Mouse (Mus musculus) midbrain, embryonic 13.5 days (tissue): ENCODE results near the gene Ptpn9. TPM values are rescaled to one million over a fixed set of nuclear protein-coding genes. Genes with fewer than 3 reads are reported as not detected.

Source experiments
- ATAC-seq: fragments of 200-750 bp; cut with Nextera tagmentation; 2 replicates; pipeline ENCODE4 v1.8.0; 2017; ENCODE audit warnings: mild to moderate bottlenecking, moderate TSS enrichment, moderate library complexity
- H3K27ac ChIP-seq: fragments of 300-500 bp; sonication (generic); 2 replicates; pipeline ENCODE4 v1.5.1; 2015; ENCODE audit warnings: inconsistent platforms, mild to moderate bottlenecking, moderate library complexity
- H3K27me3 ChIP-seq: fragments of 300-500 bp; sonication (generic); 2 replicates; pipeline ENCODE4 v1.6.1; 2015; ENCODE audit warnings: mild to moderate bottlenecking, inconsistent platforms
- H3K36me3 ChIP-seq: fragments of 300-500 bp; sonication (generic); 2 replicates; pipeline ENCODE4 v1.6.1; 2015; ENCODE audit warnings: mild to moderate bottlenecking, inconsistent platforms
- H3K4me1 ChIP-seq: fragments of 300-500 bp; sonication (generic); replicated peaks from 2 replicates; pipeline ENCODE4 v1.6.1; 2015; ENCODE audit warnings: inconsistent platforms
- H3K4me2 ChIP-seq: fragments of 300-500 bp; sonication (generic); replicated peaks from 2 replicates; pipeline ENCODE4 v1.6.1; 2015; ENCODE audit warnings: moderate library complexity, mild to moderate bottlenecking, inconsistent platforms
- H3K4me3 ChIP-seq: fragments of 300-500 bp; sonication (generic); replicated peaks from 2 replicates; pipeline ENCODE4 v1.5.1; 2015; ENCODE audit warnings: mild to moderate bottlenecking, inconsistent platforms
- H3K9ac ChIP-seq: fragments of 300-500 bp; sonication (generic); replicated peaks from 2 replicates; pipeline ENCODE4 v1.6.1; 2015; ENCODE audit warnings: mild to moderate bottlenecking, inconsistent platforms
- H3K9me3 ChIP-seq: fragments of 300-500 bp; sonication (generic); 2 replicates; pipeline ENCODE4 v1.6.1; 2016; ENCODE audit warnings: mild to moderate bottlenecking, inconsistent platforms
- WGBS: fragments of 180-500 bp; shearing (Covaris S2); methylation state at CpG from one replicate; pipeline ENCODE4 v1.1.7; 2015; 5-methylcytosine and 5-hydroxymethylcytosine counted together
- polyA plus RNA-seq: library from polyadenylated mRNA; unstranded; fragments of >200 nt; fragmentation: Nextera tagmentation; extraction: Ambion mirVana; gene quantifications from 2 replicates; pipeline ENCODE4 v1.2.1, GENCODE M21; 2015

The Ptpn9 gene
- polyA plus RNA-seq, 1 experiment from 2014 or later, result 23.4 TPM

GRCm38 (mm10) chr9:57056237-57056636 lies 61.5 kb downstream of the Ptpn9 start:
- no peak overlapping the region for H3K4me2 ChIP-seq
- ATAC-seq, result no peak
- H3K36me3 ChIP-seq, result peaks cover 58% of the 10 kb centered on the region

GRCm38 (mm10) chr9:57064164-57064563 lies 69.4 kb downstream of the Ptpn9 start:
- ATAC-seq, result no peak
- Histone ChIP-seq H3K4me1 (no peaks in the 10 kb centered on the region), H3K36me3 (peaks cover 25% of the 10 kb centered on the region), H3K4me3 (no peak overlapping the region), H3K27me3 (no peaks in the 10 kb centered on the region), H3K9me3 (no peaks in the 10 kb centered on the region), H3K4me2 (no peak overlapping the region), H3K9ac (no peak overlapping the region), H3K27ac (no peak overlapping the region)
- WGBS, result 94% methylated on average over 2 of the region's 2 CpGs

More at GRCm38 (mm10) chr9:57056237-57056636, 61.5 kb downstream of the Ptpn9 start:
- H3K4me3 ChIP-seq, result no peak overlapping the region
- 92% methylated on average over 1 of the region's 1 CpGs for WGBS
- no peaks in the 10 kb centered on the region for H3K27me3 ChIP-seq
- no peaks in the 10 kb centered on the region for H3K4me1 ChIP-seq
- H3K9ac ChIP-seq, result no peak overlapping the region
- no peaks in the 10 kb centered on the region for H3K9me3 ChIP-seq
- H3K27ac ChIP-seq, result no peak overlapping the region

GRCm38 (mm10) chr9:57068266-57068665 lies 73.5 kb downstream of the Ptpn9 start:
- H3K27me3 ChIP-seq, result no peaks in the 10 kb centered on the region
- H3K4me3 ChIP-seq, result no peak overlapping the region
- H3K9me3 ChIP-seq, result no peaks in the 10 kb centered on the region
- peaks cover 11% of the 10 kb centered on the region for H3K4me1 ChIP-seq
- ATAC-seq, result no peak
- no peak overlapping the region for H3K9ac ChIP-seq
- H3K27ac ChIP-seq, result no peak overlapping the region
- peaks cover 2% of the 10 kb centered on the region; the same call in 1 of the 2 replicates for H3K36me3 ChIP-seq
- H3K4me2 ChIP-seq, result no peak overlapping the region
- WGBS, result 68% methylated on average over 3 of the region's 3 CpGs

- H3K36me3 ChIP-seq, result no peaks in the 10 kb centered on the region
- no peak for ATAC-seq
- H3K9ac ChIP-seq, result no peak overlapping the region; the same call in 1 of the 2 replicates
- WGBS, result 65% methylated on average over 1 of the region's 1 CpGs
- H3K9me3 ChIP-seq, result no peaks in the 10 kb centered on the region
- no peak overlapping the region for H3K27ac ChIP-seq
- no peak overlapping the region for H3K4me2 ChIP-seq
- H3K27me3 ChIP-seq, result no peaks in the 10 kb centered on the region
- H3K4me1 ChIP-seq, result peaks cover 27% of the 10 kb centered on the region
- no peak overlapping the region for H3K4me3 ChIP-seq
Measured at GRCm38 (mm10) chr9:57070262-57070661, 75.5 kb downstream of the Ptpn9 start.

GRCm38 (mm10) chr9:57070800-57071545 lies 76.2 kb downstream of the Ptpn9 start:
- peaks cover 28% of the 10 kb centered on the region for H3K4me1 ChIP-seq
- H3K27ac ChIP-seq, result peak overlapping the region; percentile 97; the same call in 1 of the 2 replicates
- peak overlapping the region; percentile 78 for H3K4me2 ChIP-seq
- no peaks in the 10 kb centered on the region for H3K9me3 ChIP-seq
- H3K27me3 ChIP-seq, result no peaks in the 10 kb centered on the region
- no peak for ATAC-seq
- H3K36me3 ChIP-seq, result no peaks in the 10 kb centered on the region
- H3K9ac ChIP-seq, result peak overlapping the region; percentile 76
- 28% methylated on average over 5 of the region's 5 CpGs for WGBS
- peak overlapping the region; percentile 94 for H3K4me3 ChIP-seq

- peak within 1 kb of the TSS; percentile 94 for H3K4me3 ChIP-seq
- H3K4me2 ChIP-seq, result peak within 1 kb of the TSS; percentile 78
- H3K9me3 ChIP-seq, result no peaks in the 10 kb centered on the region
- H3K27me3 ChIP-seq, result no peaks in the 10 kb centered on the region
- no peaks in the 10 kb centered on the region for H3K36me3 ChIP-seq
- ATAC-seq, result no peak
- H3K9ac ChIP-seq, result peak within 1 kb of the TSS; percentile 76
- peak within 1 kb of the TSS; percentile 97 for H3K27ac ChIP-seq
- under 1% methylated on average over 34 of the region's 34 CpGs for WGBS
- peaks cover 28% of the 10 kb centered on the region for H3K4me1 ChIP-seq
Measured at GRCm38 (mm10) chr9:57071801-57072351, 77.2 kb downstream of the Ptpn9 start, which contains the start of gene Sin3a. Gene Sin3a (plus strand): TSS chr9:57072040.

GRCm38 (mm10) chr9:57072526-57072988 lies 77.8 kb downstream of the Ptpn9 start:
- under 1% methylated on average over 40 of the region's 40 CpGs for WGBS
- peak overlapping the region; percentile 97 for H3K27ac ChIP-seq

GRCm38 (mm10) chr9:57072989-57073789 lies 78.5 kb downstream of the Ptpn9 start:
- H3K4me3 ChIP-seq, result peak overlapping the region; percentile 94
- peaks cover 39% of the 10 kb centered on the region for H3K4me1 ChIP-seq
- peak overlapping the region; percentile 76 for H3K9ac ChIP-seq
- H3K27ac ChIP-seq, result peak overlapping the region; percentile 97
- peak; percentile 71 for ATAC-seq
- H3K4me2 ChIP-seq, result peak overlapping the region; percentile 78
- no peaks in the 10 kb centered on the region for H3K27me3 ChIP-seq
- no peaks in the 10 kb centered on the region for H3K36me3 ChIP-seq
- under 1% methylated on average over 54 of the region's 54 CpGs for WGBS
- no peaks in the 10 kb centered on the region for H3K9me3 ChIP-seq

More at GRCm38 (mm10) chr9:57072526-57072988, 77.8 kb downstream of the Ptpn9 start:
- Histone ChIP-seq H3K4me1 (peaks cover 33% of the 10 kb centered on the region), H3K9me3 (no peaks in the 10 kb centered on the region), H3K4me2 (peak overlapping the region; percentile 78), H3K9ac (peak overlapping the region; percentile 76), H3K4me3 (peak overlapping the region; percentile 94), H3K27me3 (no peaks in the 10 kb centered on the region), H3K36me3 (no peaks in the 10 kb centered on the region)
- ATAC-seq, result no peak

- Histone ChIP-seq H3K27me3 (no peaks in the 10 kb centered on the region), H3K4me1 (peaks cover 40% of the 10 kb centered on the region), H3K9me3 (no peaks in the 10 kb centered on the region), H3K9ac (peak overlapping the region; percentile 63), H3K4me3 (peak overlapping the region; percentile 94), H3K36me3 (no peaks in the 10 kb centered on the region), H3K27ac (peak overlapping the region; percentile 97), H3K4me2 (peak overlapping the region; percentile 78)
- no peak for ATAC-seq
- WGBS, result under 1% methylated on average over 15 of the region's 15 CpGs
Measured at GRCm38 (mm10) chr9:57073790-57074094, 79.0 kb downstream of the Ptpn9 start.

GRCm38 (mm10) chr9:57074171-57074821 lies 79.6 kb downstream of the Ptpn9 start:
- H3K36me3 ChIP-seq, result no peaks in the 10 kb centered on the region
- peak overlapping the region; percentile 63 for H3K9ac ChIP-seq
- 5% methylated on average over 21 of the region's 21 CpGs for WGBS
- ATAC-seq, result no peak
- H3K4me3 ChIP-seq, result peak overlapping the region; percentile 94
- peak overlapping the region; percentile 78 for H3K4me2 ChIP-seq
- no peaks in the 10 kb centered on the region for H3K9me3 ChIP-seq
- peak overlapping the region; percentile 97 for H3K27ac ChIP-seq
- peaks cover 40% of the 10 kb centered on the region for H3K4me1 ChIP-seq
- H3K27me3 ChIP-seq, result no peaks in the 10 kb centered on the region

- Histone ChIP-seq H3K4me3 (peak overlapping the region; percentile 94), H3K4me1 (peaks cover 40% of the 10 kb centered on the region), H3K9me3 (no peaks in the 10 kb centered on the region), H3K27me3 (no peaks in the 10 kb centered on the region), H3K4me2 (peak overlapping the region; percentile 78), H3K36me3 (no peaks in the 10 kb centered on the region), H3K27ac (peak overlapping the region; percentile 97), H3K9ac (peak overlapping the region; percentile 63)
- WGBS, result 7% methylated on average over 17 of the region's 17 CpGs
- ATAC-seq, result no peak
Measured at GRCm38 (mm10) chr9:57074822-57075603, 80.3 kb downstream of the Ptpn9 start.
